Mouse (Mus musculus): ENCODE measurements around the gene Basp1. TPM values are rescaled to one million over a fixed set of nuclear protein-coding genes. Genes with fewer than 3 reads are reported as not detected.

The Basp1 gene
- total RNA-seq, 2 experiments from 2014 or later, result 945 to 1,112 TPM

GRCm38 (mm10) chr15:25430167-25430566, 16.6 kb upstream of the Basp1 start:
- intact Hi-C loops (cut with DNase I), result no loop called here
- DNase-seq (ENCODE audit: low spot score in 2 of 2), result no peak

GRCm38 (mm10) chr15:25429007-25429406, 15.4 kb upstream of the Basp1 start:
- intact Hi-C loops (cut with DNase I), result loop anchor here (10.0 kb wide), 1 partner anchor 536 kb away; no protein-coding TSS in a partner anchor
- DNase-seq (ENCODE audit: low spot score in 2 of 2), result no peak

GRCm38 (mm10) chr15:25428551-25428950, 15.0 kb upstream of the Basp1 start:
- intact Hi-C loops (cut with DNase I), result loop anchor here (1.0 to 10.0 kb wide), 2 partner anchors 289 to 536 kb away; no protein-coding TSS in a partner anchor
- peak; percentile 48 to 50 for DNase-seq (ENCODE audit: low spot score in 2 of 2)

GRCm38 (mm10) chr15:25420266-25420665, 6.7 kb upstream of the Basp1 start:
- no peak for DNase-seq (ENCODE audit: low spot score in 2 of 2)

GRCm38 (mm10) chr15:25416367-25416766, 2.8 kb upstream of the Basp1 start:
- DNase-seq (ENCODE audit: low spot score in 2 of 2), result peak in 1 of 2 experiments; percentile 55
- intact Hi-C loops (cut with DNase I), result loop anchor here (10.0 kb wide), 1 partner anchor 192 kb away; no protein-coding TSS in a partner anchor

More at GRCm38 (mm10) chr15:25420266-25420665, 6.7 kb upstream of the Basp1 start:
- intact Hi-C loops (cut with DNase I), result loop anchor here (10.0 kb wide), 1 partner anchor 545 kb away; no protein-coding TSS in a partner anchor

- DNase-seq (ENCODE audit: low spot score in 2 of 2), result peak in 1 of 2 experiments; percentile 57
- intact Hi-C loops (cut with DNase I), result loop anchor here (2.0 to 10.0 kb wide), 4 partner anchors 191 to 819 kb away; no protein-coding TSS in a partner anchor
These were observed 2.4 kb upstream of the Basp1 start for GRCm38 (mm10) chr15:25415958-25416357.

GRCm38 (mm10) chr15:25414747-25415119, 1.2 kb upstream of the Basp1 start:
- intact Hi-C loops (cut with DNase I), result loop anchor here (2.0 to 10.0 kb wide), 7 partner anchors 132 to 818 kb away; no protein-coding TSS in a partner anchor
- DNase-seq (ENCODE audit: low spot score in 2 of 2), result peak; percentile 95

- intact Hi-C loops (cut with DNase I), result loop anchor here (2.0 to 10.0 kb wide), 7 partner anchors 132 to 817 kb away; no protein-coding TSS in a partner anchor
- peak; percentile 50 to 58 for DNase-seq (ENCODE audit: low spot score in 2 of 2)
These were observed 615 bp upstream of the Basp1 start for GRCm38 (mm10) chr15:25414011-25414746.

- intact Hi-C loops (cut with DNase I), result loop anchor here (5.0 to 10.0 kb wide), 4 partner anchors 131 to 386 kb away; no protein-coding TSS in a partner anchor
- peak; percentile 38 to 46 for DNase-seq (ENCODE audit: low spot score in 2 of 2)
These were observed 753 bp downstream of the Basp1 start for GRCm38 (mm10) chr15:25412761-25413261.

- intact Hi-C loops (cut with DNase I), result loop anchor here (5.0 to 10.0 kb wide), 4 partner anchors 130 to 385 kb away; no protein-coding TSS in a partner anchor
- DNase-seq (ENCODE audit: low spot score in 2 of 2), result peak; percentile 77 to 86
These were observed 1.4 kb downstream of the Basp1 start for GRCm38 (mm10) chr15:25412171-25412641.

GRCm38 (mm10) chr15:25411461-25411860, 2.1 kb downstream of the Basp1 start:
- intact Hi-C loops (cut with DNase I), result loop anchor here (2.0 to 10.0 kb wide), 5 partner anchors 47 to 384 kb away; no protein-coding TSS in a partner anchor
- DNase-seq (ENCODE audit: low spot score in 2 of 2), result no peak

GRCm38 (mm10) chr15:25405926-25406325, 7.6 kb downstream of the Basp1 start:
- DNase-seq (ENCODE audit: low spot score in 2 of 2), result no peak
- intact Hi-C loops (cut with DNase I), result no loop called here

GRCm38 (mm10) chr15:25403879-25404278, 9.7 kb downstream of the Basp1 start:
- no peak for DNase-seq (ENCODE audit: low spot score in 2 of 2)
- intact Hi-C loops (cut with DNase I), result no loop called here

GRCm38 (mm10) chr15:25402001-25402400, 11.6 kb downstream of the Basp1 start:
- no peak for DNase-seq (ENCODE audit: low spot score in 2 of 2)
- intact Hi-C loops (cut with DNase I), result no loop called here

- intact Hi-C loops (cut with DNase I), result no loop called here
- no peak for DNase-seq (ENCODE audit: low spot score in 2 of 2)
These were observed 13.3 kb downstream of the Basp1 start for GRCm38 (mm10) chr15:25400276-25400675.

- intact Hi-C loops (cut with DNase I), result no loop called here
- DNase-seq (ENCODE audit: low spot score in 2 of 2), result no peak
These were observed 17.5 kb downstream of the Basp1 start for GRCm38 (mm10) chr15:25395912-25396590.

GRCm38 (mm10) chr15:25392525-25393099, 21.0 kb downstream of the Basp1 start:
- DNase-seq (ENCODE audit: low spot score in 2 of 2), result no peak
- intact Hi-C loops (cut with DNase I), result no loop called here

GRCm38 (mm10) chr15:25391210-25391609, 22.4 kb downstream of the Basp1 start:
- DNase-seq (ENCODE audit: low spot score in 2 of 2), result no peak
- intact Hi-C loops (cut with DNase I), result no loop called here

- DNase-seq (ENCODE audit: low spot score in 2 of 2), result no peak
- intact Hi-C loops (cut with DNase I), result no loop called here
These were observed 26.0 kb downstream of the Basp1 start for GRCm38 (mm10) chr15:25387572-25387971.

Data from left cerebral cortex, postnatal 14 days (tissue).